Mouse (Mus musculus) G1E (cell line): ENCODE results near the gene Dct. TPM values are rescaled to one million over a fixed set of nuclear protein-coding genes. Genes with fewer than 3 reads are reported as not detected.

Experiments used
- ATAC-seq: 2 replicates; pipeline ENCODE4 v1.8.0; 2016; ENCODE audit warnings: mild to moderate bottlenecking; ENCODE audit not compliant: insufficient number of reproducible peaks, poor library complexity, low FRiP score, severe bottlenecking; ENCODE audit errors: extremely low read depth
- DNase-seq: peaks from one replicate; pipeline ENCODE4 v3.0.0; 2012; ENCODE audit warnings: low spot score
- H3K27me3 ChIP-seq: 2 replicates; pipeline ENCODE4 v1.6.1; 2012; ENCODE audit warnings: mild to moderate bottlenecking, low read length, inconsistent platforms; ENCODE audit not compliant: insufficient read depth
- H3K36me3 ChIP-seq: replicated peaks from 2 replicates; pipeline ENCODE3; 2012; ENCODE audit warnings: mild to moderate bottlenecking, inconsistent platforms
- H3K4me1 ChIP-seq: 2 replicates; pipeline ENCODE4 v1.6.1; 2012; ENCODE audit warnings: low read depth, low read length, inconsistent platforms, mixed read lengths; ENCODE audit not compliant: insufficient read depth
- H3K4me3 ChIP-seq: 2 replicates; pipeline ENCODE4 v1.5.1; 2012; ENCODE audit warnings: low read depth, mild to moderate bottlenecking, inconsistent platforms, low read length, moderate library complexity, mixed read lengths
- H3K9me3 ChIP-seq: replicated peaks from 2 replicates; pipeline ENCODE4 v1.6.1; 2012; ENCODE audit warnings: inconsistent platforms
- CTCF ChIP-seq: IDR thresholded peaks from 2 replicates; pipeline ENCODE4 v1.5.1; 2012; ENCODE audit warnings: low read depth, low read length, inconsistent platforms, mixed read lengths
- GATA1 ChIP-seq: IDR thresholded peaks from 2 replicates; pipeline ENCODE4 v1.6.1; 2012; ENCODE audit warnings: borderline replicate concordance, low read length, inconsistent platforms, mixed read lengths
- GATA2 ChIP-seq: IDR thresholded peaks from 2 replicates; pipeline ENCODE4 v1.6.1; 2012; ENCODE audit warnings: low read depth, low read length, inconsistent platforms, borderline replicate concordance
- POLR2AphosphoS5 ChIP-seq: IDR thresholded peaks from 2 replicates; pipeline ENCODE4 v1.6.1; 2012; ENCODE audit warnings: low read depth, low read length, inconsistent platforms; ENCODE audit not compliant: insufficient replicate concordance
- TAL1 ChIP-seq: conservative IDR thresholded peaks from 2 replicates; pipeline ENCODE4 v1.6.1; 2012; ENCODE audit warnings: low read depth, low read length, inconsistent platforms, mixed read lengths
- polyA plus RNA-seq: library from polyadenylated mRNA; stranded (reverse); fragments of >175 nt; gene quantifications from 2 replicates; pipeline ENCODE4 v1.2.3, GENCODE M21; 2012
- total RNA-seq, 2 experiments: library from RNA; stranded (forward) in 1 of 2; stranded (reverse) in 1 of 2; fragments of 200-1000 nt in 1 of 2; fragments of >200 nt in 1 of 2; fragmentation: Nextera tagmentation in 1 of 2; gene quantifications; 2 replicates each; pipeline ENCODE4 v1.2.3; 2014 to 2017

Gene Dct
- total and polyA plus RNA-seq, 3 experiments = 0.44 TPM; not detected in 2

DNA sequence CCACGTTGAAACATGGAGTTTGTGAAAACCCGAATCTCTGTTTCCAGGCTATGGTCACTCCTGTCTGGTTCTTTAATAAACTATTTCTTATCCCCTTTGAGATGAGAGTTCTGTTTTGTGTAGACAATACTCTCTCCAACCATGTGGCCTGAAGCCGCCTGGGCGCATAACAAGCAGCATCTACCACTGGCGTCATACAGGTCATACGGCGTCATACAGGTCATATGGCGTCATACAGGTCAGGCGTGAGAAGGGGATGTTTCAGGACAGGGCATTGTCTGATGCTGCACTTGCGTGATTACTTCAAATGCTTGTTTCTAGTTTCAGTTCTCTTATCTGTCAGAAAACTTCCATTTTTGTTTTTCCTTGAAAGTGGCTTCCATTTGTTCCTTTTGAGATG is 47.6 kb downstream of the Dct start:
- TF ChIP-seq GATA2 = no peak
- no peak for TF ChIP-seq TAL1
- TF ChIP-seq POLR2AphosphoS5 = no peak
- no peak for TF ChIP-seq GATA1
- no peak for TF ChIP-seq CTCF
- peaks cover 30% of the 10 kb centered on the region for H3K9me3 ChIP-seq
- no peak for DNase-seq
- H3K4me1 ChIP-seq = no peaks in the 10 kb centered on the region
- no peaks in the 10 kb centered on the region for H3K27me3 ChIP-seq
- ATAC-seq = no peak
- no peaks in the 10 kb centered on the region for H3K36me3 ChIP-seq
- H3K4me3 ChIP-seq = no peak overlapping the region

DNA sequence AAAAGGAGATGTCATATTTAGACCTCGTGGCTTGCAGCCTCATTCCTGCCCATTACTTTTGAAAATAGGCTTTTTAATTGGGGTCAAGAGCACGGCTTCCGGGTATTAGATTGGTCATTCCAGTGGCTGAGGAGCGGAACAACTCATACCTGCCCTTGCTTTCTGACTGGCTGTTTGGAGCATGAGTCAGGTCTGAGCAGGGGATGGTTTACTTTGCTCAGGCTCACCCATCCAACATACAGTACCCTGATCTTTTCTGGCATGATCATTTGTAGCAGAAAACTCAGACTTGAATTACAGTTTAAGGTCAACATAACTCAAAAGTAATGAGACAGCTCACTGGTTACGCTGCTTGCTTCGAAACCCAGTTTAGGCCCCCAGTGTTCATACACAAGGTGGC is 58.2 kb downstream of the Dct start:
- H3K36me3 ChIP-seq = no peaks in the 10 kb centered on the region
- no peak for ATAC-seq
- H3K27me3 ChIP-seq = no peaks in the 10 kb centered on the region
- no peak overlapping the region for H3K4me3 ChIP-seq
- no peak for DNase-seq
- no peak for TF ChIP-seq GATA2
- TF ChIP-seq GATA1 = no peak
- no peak for TF ChIP-seq TAL1
- H3K4me1 ChIP-seq = no peaks in the 10 kb centered on the region
- peaks cover 14% of the 10 kb centered on the region for H3K9me3 ChIP-seq

DNA sequence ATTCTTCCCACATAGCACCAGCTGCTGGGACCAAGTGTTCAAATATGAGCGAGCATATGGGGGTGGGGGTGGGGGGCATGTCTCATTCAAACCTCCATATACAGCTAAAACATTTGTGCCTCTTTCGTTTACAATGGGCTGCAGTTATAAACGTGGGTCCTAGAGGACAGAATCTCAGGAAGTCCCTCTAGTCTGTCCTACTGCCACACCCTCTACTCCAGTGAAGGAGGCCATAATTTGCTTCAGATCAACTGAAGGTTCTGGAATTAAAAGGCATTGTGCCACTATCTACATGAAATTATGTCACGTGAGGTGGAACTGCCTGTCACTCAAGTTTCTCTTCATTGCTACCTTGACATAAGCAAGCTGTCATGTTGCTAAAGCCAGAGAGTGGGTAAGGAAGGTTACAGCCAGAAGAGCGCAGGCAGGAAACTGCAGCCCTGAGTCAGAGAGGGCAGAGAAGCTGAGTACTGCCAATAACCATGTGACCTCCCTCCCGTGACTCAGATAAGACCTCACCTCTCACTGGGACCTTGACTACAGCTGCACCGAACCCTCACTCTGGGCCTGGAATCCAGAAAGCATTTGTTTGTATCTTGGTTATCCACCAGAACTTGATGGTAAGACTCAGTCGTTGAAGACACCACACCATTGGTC is 59.3 kb downstream of the Dct start:
- Histone ChIP-seq H3K4me1 (no peaks in the 10 kb centered on the region), H3K9me3 (peaks cover 13% of the 10 kb centered on the region), H3K27me3 (no peaks in the 10 kb centered on the region), H3K4me3 (no peak overlapping the region), H3K36me3 (no peaks in the 10 kb centered on the region)
- ATAC-seq (no peak), DNase-seq (no peak)
- no peak for TF ChIP-seq TAL1

DNA sequence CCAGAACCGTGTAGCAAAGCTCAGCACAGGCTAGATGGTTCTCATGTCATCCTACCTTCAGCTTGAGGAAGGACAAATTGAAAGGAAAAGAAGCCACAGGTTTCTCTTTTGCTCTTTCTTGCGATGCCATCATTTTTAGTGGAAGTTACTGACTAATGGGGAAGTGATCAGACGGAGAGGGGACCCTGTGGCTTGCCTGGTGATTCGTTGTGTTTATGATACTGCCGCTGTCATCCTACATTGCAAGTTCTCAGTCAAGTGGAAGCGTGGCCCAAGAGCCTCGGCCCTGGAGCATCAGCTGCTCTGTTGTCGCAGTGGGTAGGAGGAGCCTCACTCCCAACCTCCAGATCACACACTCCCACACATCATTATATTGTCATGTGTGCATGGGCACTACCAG is 61.8 kb downstream of the Dct start:
- H3K36me3 ChIP-seq = no peaks in the 10 kb centered on the region
- no peak overlapping the region for H3K4me3 ChIP-seq
- DNase-seq (no peak), ATAC-seq (no peak)
- TF ChIP-seq GATA2 = no peak
- no peak for TF ChIP-seq CTCF
- TF ChIP-seq TAL1 = no peak
- TF ChIP-seq GATA1 = no peak
- TF ChIP-seq POLR2AphosphoS5 = no peak
- H3K27me3 ChIP-seq = no peaks in the 10 kb centered on the region
- H3K9me3 ChIP-seq = peaks cover 22% of the 10 kb centered on the region
- H3K4me1 ChIP-seq = no peaks in the 10 kb centered on the region

DNA sequence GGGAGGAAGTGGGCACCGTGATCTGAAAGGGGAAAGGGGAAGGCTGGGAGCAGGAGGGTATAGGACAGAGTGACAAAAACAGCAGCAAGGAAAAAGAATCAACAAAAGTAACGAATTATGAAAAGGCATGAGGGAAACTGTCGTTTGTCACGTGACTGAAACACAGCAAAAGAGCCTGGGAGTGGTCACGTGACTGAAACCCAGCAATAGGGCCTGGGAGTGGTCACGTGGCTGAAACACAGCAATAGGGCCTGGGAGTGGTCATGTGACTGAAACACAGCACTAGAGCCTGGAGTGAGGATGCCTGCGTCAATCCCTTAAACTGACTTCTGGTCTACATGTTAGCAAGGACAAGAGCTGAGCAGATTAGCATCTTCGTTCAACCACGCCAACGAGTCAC is 63.6 kb downstream of the Dct start:
- Histone ChIP-seq H3K27me3 (no peaks in the 10 kb centered on the region), H3K36me3 (no peaks in the 10 kb centered on the region), H3K4me1 (no peaks in the 10 kb centered on the region), H3K9me3 (peaks cover 22% of the 10 kb centered on the region), H3K4me3 (no peak overlapping the region)
- DNase-seq = no peak
- no peak for TF ChIP-seq TAL1
- no peak for TF ChIP-seq GATA2
- no peak for TF ChIP-seq POLR2AphosphoS5
- no peak for TF ChIP-seq GATA1
- no peak for TF ChIP-seq CTCF
- no peak for ATAC-seq

DNA sequence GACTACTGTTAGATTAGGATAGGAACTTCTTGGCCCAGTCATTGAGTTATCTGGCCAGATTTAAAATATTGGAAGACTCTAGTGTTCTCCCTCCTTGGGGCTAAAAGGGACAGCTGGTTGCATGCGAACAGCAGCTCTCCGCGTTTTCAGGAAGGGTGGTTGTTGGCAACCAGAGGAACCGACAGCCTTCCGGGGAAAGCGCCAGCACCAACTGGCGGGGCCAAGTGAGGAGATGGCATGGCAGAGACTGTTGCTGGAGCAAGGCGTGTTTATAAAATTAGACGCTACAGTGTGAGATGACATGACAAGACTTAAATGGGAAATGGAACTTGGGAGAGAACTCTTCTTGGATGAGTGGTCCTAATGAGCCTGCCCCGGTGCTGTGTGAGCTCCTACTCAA is 70.5 kb downstream of the Dct start:
- H3K27me3 ChIP-seq = no peaks in the 10 kb centered on the region
- H3K4me3 ChIP-seq = no peak overlapping the region
- H3K4me1 ChIP-seq = no peaks in the 10 kb centered on the region
- no peaks in the 10 kb centered on the region for H3K36me3 ChIP-seq
- ATAC-seq = no peak
- peaks cover 20% of the 10 kb centered on the region for H3K9me3 ChIP-seq
- no peak for DNase-seq
- TF ChIP-seq GATA2 (no peak), CTCF (no peak), POLR2AphosphoS5 (no peak)

DNA sequence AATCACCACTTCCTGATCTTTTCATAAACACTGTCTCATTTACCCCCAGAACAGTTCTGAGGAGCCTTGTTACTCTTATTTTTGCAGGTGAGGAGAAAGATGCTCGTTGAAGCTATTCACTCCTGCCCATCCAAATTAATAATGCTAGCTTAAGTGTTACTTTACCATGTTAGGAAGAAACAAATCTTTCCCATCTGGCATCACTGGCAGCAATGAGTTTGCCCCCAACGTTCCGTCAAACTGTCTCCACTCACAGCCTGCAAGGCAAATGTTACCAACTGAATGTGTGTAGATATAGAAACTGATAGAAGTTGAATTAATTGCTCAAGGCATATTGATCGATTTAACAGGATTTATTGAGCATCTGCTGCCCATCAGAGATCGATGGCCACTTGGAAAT is 79.5 kb downstream of the Dct start:
- Histone ChIP-seq H3K9me3 (peaks cover 23% of the 10 kb centered on the region), H3K36me3 (no peaks in the 10 kb centered on the region), H3K4me3 (no peak overlapping the region), H3K27me3 (no peaks in the 10 kb centered on the region), H3K4me1 (no peaks in the 10 kb centered on the region)
- no peak for DNase-seq
- TF ChIP-seq GATA2 (no peak), POLR2AphosphoS5 (no peak), CTCF (no peak)
- no peak for ATAC-seq

Other genes with a start within 250 kb of the Dct start
- 20.0 and 29.9 TPM in 2 replicates for gene Tgds, start 80.5 kb upstream of the Dct start, total RNA-seq (2014; fragmentation: Nextera tagmentation)
- 8.5 and 12.2 TPM in 2 replicates for gene Tgds, start 80.5 kb upstream of the Dct start, total RNA-seq (2017)
- gene Tgds, start 80.5 kb upstream of the Dct start, polyA plus RNA-seq = 3.1 and 6.5 TPM in 2 replicates
- 18.6 and 21.1 TPM in 2 replicates for gene Gpr180, start 84.9 kb upstream of the Dct start, total RNA-seq (2014; fragmentation: Nextera tagmentation)
- 23.0 and 25.0 TPM in 2 replicates for gene Gpr180, start 84.9 kb upstream of the Dct start, total RNA-seq (2017)
- 9.6 and 10.1 TPM in 2 replicates for gene Gpr180, start 84.9 kb upstream of the Dct start, polyA plus RNA-seq
- 3.0 and 4.6 TPM in 2 replicates for gene Sox21, start 184.8 kb upstream of the Dct start, total RNA-seq (2014; fragmentation: Nextera tagmentation)
- gene Sox21, start 184.8 kb upstream of the Dct start, total RNA-seq (2017) = 1.2 and 1.3 TPM in 2 replicates
- gene Sox21, start 184.8 kb upstream of the Dct start, polyA plus RNA-seq = 9.0 and 10.9 TPM in 2 replicates
- not detected in 2 replicates for gene Gm9376, start 214.7 kb upstream of the Dct start, total RNA-seq (2014; fragmentation: Nextera tagmentation)
- gene Gm9376, start 214.7 kb upstream of the Dct start, total RNA-seq (2017) = not detected in 2 replicates
- not detected in 2 replicates for gene Gm9376, start 214.7 kb upstream of the Dct start, polyA plus RNA-seq